Mouse (Mus musculus) liver, embryonic 13.5 days (tissue): ENCODE results near the gene Tm4sf19. TPM values are rescaled to one million over a fixed set of nuclear protein-coding genes. Genes with fewer than 3 reads are reported as not detected.

Experiments used
- ATAC-seq: fragments of 200-750 bp; cut with Nextera tagmentation; 2 replicates; pipeline ENCODE4 v1.8.0; 2017; ENCODE audit warnings: low read depth, mild to moderate bottlenecking, moderate number of reproducible peaks, moderate library complexity
- DNase-seq: peaks from one replicate; pipeline ENCODE4 v3.0.0; 2022
- H3K27ac ChIP-seq: fragments of 300-500 bp; sonication (generic); 2 replicates; pipeline ENCODE4 v1.5.1; 2015; ENCODE audit warnings: moderate library complexity, mild to moderate bottlenecking, inconsistent platforms
- H3K27me3 ChIP-seq: fragments of 300-500 bp; sonication (generic); 2 replicates; pipeline ENCODE4 v1.6.1; 2015; ENCODE audit warnings: mild to moderate bottlenecking, inconsistent platforms
- H3K36me3 ChIP-seq: fragments of 300-500 bp; sonication (generic); 2 replicates; pipeline ENCODE4 v1.6.1; 2015; ENCODE audit warnings: mild to moderate bottlenecking, inconsistent platforms
- H3K4me1 ChIP-seq: fragments of 300-500 bp; sonication (generic); replicated peaks from 2 replicates; pipeline ENCODE4 v1.6.1; 2015; ENCODE audit warnings: inconsistent platforms
- H3K4me2 ChIP-seq: fragments of 300-500 bp; sonication (generic); 2 replicates; pipeline ENCODE4 v1.6.1; 2015; ENCODE audit warnings: inconsistent platforms, mild to moderate bottlenecking, moderate library complexity
- H3K4me3 ChIP-seq: fragments of 300-500 bp; sonication (generic); replicated peaks from 2 replicates; pipeline ENCODE4 v1.5.1; 2015; ENCODE audit warnings: mild to moderate bottlenecking, inconsistent platforms
- H3K9ac ChIP-seq: fragments of 300-500 bp; sonication (generic); 2 replicates; pipeline ENCODE4 v1.6.1; 2015; ENCODE audit warnings: mild to moderate bottlenecking, inconsistent platforms
- H3K9me3 ChIP-seq: fragments of 300-500 bp; sonication (generic); replicated peaks from 2 replicates; pipeline ENCODE4 v1.6.1; 2016; ENCODE audit warnings: inconsistent platforms
- WGBS: fragments of 180-500 bp; shearing (Covaris S2); methylation state at CpG from one replicate; pipeline ENCODE4 v1.1.7; 2015; ENCODE audit not compliant: insufficient replicate concordance; 5-methylcytosine and 5-hydroxymethylcytosine counted together
- polyA plus RNA-seq: library from polyadenylated mRNA; unstranded; fragments of >200 nt; fragmentation: Nextera tagmentation; extraction: Ambion mirVana; gene quantifications from 2 replicates; pipeline ENCODE4 v1.2.1, GENCODE M21; 2015

Gene Tm4sf19
- polyA plus RNA-seq, 1 experiment from 2014 or later = not detected

GRCm38 (mm10) chr16:32396541-32396835 is 3.8 kb upstream of the Tm4sf19 start:
- no peak for ATAC-seq
- peaks cover 7% of the 10 kb centered on the region for H3K4me1 ChIP-seq
- 66% methylated on average over 3 of the region's 3 CpGs for WGBS
- no peaks in the 10 kb centered on the region for H3K27me3 ChIP-seq
- H3K36me3 ChIP-seq = peaks cover 6% of the 10 kb centered on the region
- H3K9me3 ChIP-seq = no peaks in the 10 kb centered on the region
- no peak overlapping the region for H3K9ac ChIP-seq
- no peak overlapping the region for H3K4me2 ChIP-seq
- no peak for DNase-seq
- H3K4me3 ChIP-seq = no peak overlapping the region
- 0 out of 2 replicates have a peak overlapping the region, but pooled peaks have one; percentile 32 for H3K27ac ChIP-seq

GRCm38 (mm10) chr16:32398206-32398605 is 2.1 kb upstream of the Tm4sf19 start:
- no peaks in the 10 kb centered on the region for H3K27me3 ChIP-seq
- WGBS = 63% methylated on average over 3 of the region's 3 CpGs
- DNase-seq (no peak), ATAC-seq (no peak)
- H3K9ac ChIP-seq = no peak overlapping the region
- no peak overlapping the region for H3K4me3 ChIP-seq
- no peak overlapping the region for H3K4me2 ChIP-seq
- peaks cover 7% of the 10 kb centered on the region for H3K4me1 ChIP-seq
- H3K36me3 ChIP-seq = peaks cover 2% of the 10 kb centered on the region
- H3K9me3 ChIP-seq = no peaks in the 10 kb centered on the region
- H3K27ac ChIP-seq = no peak overlapping the region

- Histone ChIP-seq H3K4me1 (0 out of 2 replicates have a peak, but pooled peaks cover 4% of the 10 kb centered on the region), H3K4me2 (no peak overlapping the region), H3K36me3 (no peaks in the 10 kb centered on the region), H3K9me3 (no peaks in the 10 kb centered on the region), H3K9ac (no peak overlapping the region), H3K4me3 (no peak overlapping the region), H3K27ac (no peak overlapping the region), H3K27me3 (no peaks in the 10 kb centered on the region)
- ATAC-seq (no peak), DNase-seq (no peak)
- 43% methylated on average over 9 of the region's 9 CpGs for WGBS
These were observed 1.1 kb downstream of the Tm4sf19 start for GRCm38 (mm10) chr16:32401335-32401965.

GRCm38 (mm10) chr16:32402818-32403217 is 2.5 kb downstream of the Tm4sf19 start:
- no peak overlapping the region for H3K4me3 ChIP-seq
- H3K9ac ChIP-seq = no peak overlapping the region
- 0 out of 2 replicates have a peak, but pooled peaks cover 4% of the 10 kb centered on the region for H3K4me1 ChIP-seq
- H3K9me3 ChIP-seq = no peaks in the 10 kb centered on the region
- no peaks in the 10 kb centered on the region for H3K36me3 ChIP-seq
- no peaks in the 10 kb centered on the region for H3K27me3 ChIP-seq
- H3K27ac ChIP-seq = no peak overlapping the region
- DNase-seq (no peak), ATAC-seq (no peak)
- H3K4me2 ChIP-seq = no peak overlapping the region
- WGBS = 77% methylated on average over 3 of the region's 3 CpGs

GRCm38 (mm10) chr16:32405716-32406115 is 5.4 kb downstream of the Tm4sf19 start:
- no peaks in the 10 kb centered on the region for H3K4me1 ChIP-seq
- no peak overlapping the region for H3K4me2 ChIP-seq
- H3K4me3 ChIP-seq = no peak overlapping the region
- WGBS = 83% methylated on average over 9 of the region's 9 CpGs
- ATAC-seq (no peak), DNase-seq (no peak)
- no peak overlapping the region for H3K9ac ChIP-seq
- no peaks in the 10 kb centered on the region for H3K9me3 ChIP-seq
- no peak overlapping the region for H3K27ac ChIP-seq
- no peaks in the 10 kb centered on the region for H3K27me3 ChIP-seq
- no peaks in the 10 kb centered on the region for H3K36me3 ChIP-seq

GRCm38 (mm10) chr16:32406671-32407070 is 6.4 kb downstream of the Tm4sf19 start:
- no peak overlapping the region for H3K4me2 ChIP-seq
- WGBS = 61% methylated on average over 6 of the region's 6 CpGs

GRCm38 (mm10) chr16:32407730-32408129 is 7.4 kb downstream of the Tm4sf19 start:
- H3K4me2 ChIP-seq = no peak overlapping the region
- H3K4me1 ChIP-seq = no peaks in the 10 kb centered on the region
- DNase-seq (no peak), ATAC-seq (no peak)
- no peak overlapping the region for H3K9ac ChIP-seq
- no peaks in the 10 kb centered on the region for H3K36me3 ChIP-seq
- H3K4me3 ChIP-seq = no peak overlapping the region
- no peaks in the 10 kb centered on the region for H3K9me3 ChIP-seq
- 52% methylated on average over 10 of the region's 10 CpGs for WGBS
- no peaks in the 10 kb centered on the region for H3K27me3 ChIP-seq
- H3K27ac ChIP-seq = no peak overlapping the region

More at GRCm38 (mm10) chr16:32406671-32407070, 6.4 kb downstream of the Tm4sf19 start:
- no peaks in the 10 kb centered on the region for H3K36me3 ChIP-seq
- H3K4me1 ChIP-seq = no peaks in the 10 kb centered on the region
- no peak overlapping the region for H3K9ac ChIP-seq
- H3K27me3 ChIP-seq = no peaks in the 10 kb centered on the region
- no peak overlapping the region for H3K4me3 ChIP-seq
- no peak overlapping the region for H3K27ac ChIP-seq
- DNase-seq (no peak), ATAC-seq (no peak)
- H3K9me3 ChIP-seq = no peaks in the 10 kb centered on the region

GRCm38 (mm10) chr16:32417457-32417856 is 17.2 kb downstream of the Tm4sf19 start:
- Histone ChIP-seq H3K9ac (no peak overlapping the region), H3K27ac (no peak overlapping the region), H3K4me1 (peaks cover 22% of the 10 kb centered on the region), H3K9me3 (no peaks in the 10 kb centered on the region), H3K4me3 (no peak overlapping the region), H3K36me3 (no peaks in the 10 kb centered on the region), H3K27me3 (no peaks in the 10 kb centered on the region), H3K4me2 (no peak overlapping the region)
- ATAC-seq (no peak), DNase-seq (no peak)
- 55% methylated on average over 1 of the region's 1 CpGs for WGBS

- Histone ChIP-seq H3K36me3 (no peaks in the 10 kb centered on the region), H3K9ac (peak within 1 kb of the TSS; percentile 66), H3K9me3 (no peaks in the 10 kb centered on the region), H3K27ac (peak within 1 kb of the TSS; percentile 47), H3K4me1 (peaks cover 22% of the 10 kb centered on the region), H3K4me3 (peak within 1 kb of the TSS; percentile 66), H3K4me2 (peak within 1 kb of the TSS; percentile 86), H3K27me3 (no peaks in the 10 kb centered on the region)
- DNase-seq (peak; percentile 85), ATAC-seq (peak; percentile 91)
- WGBS = 3% methylated on average over 45 of the region's 45 CpGs
These were observed 19.5 kb downstream of the Tm4sf19 start, which contains the start of gene Tctex1d2 for GRCm38 (mm10) chr16:32419517-32420483. Gene Tctex1d2 (plus strand): TSS chr16:32419702.

- DNase-seq = no peak
- H3K4me3 ChIP-seq = no peak overlapping the region
These were observed 27.2 kb downstream of the Tm4sf19 start for GRCm38 (mm10) chr16:32427506-32427905.

GRCm38 (mm10) chr16:32430474-32431046 is 30.3 kb downstream of the Tm4sf19 start, which contains the start of gene Pcyt1a:
Gene Pcyt1a (plus strand): TSS chr16:32430921.
- no peaks in the 10 kb centered on the region for H3K27me3 ChIP-seq
- H3K27ac ChIP-seq = peak within 1 kb of the TSS; percentile 92
- H3K4me2 ChIP-seq = peak within 1 kb of the TSS; percentile 81
- ATAC-seq = peak; percentile 93
- peak within 1 kb of the TSS; percentile 96 for H3K4me3 ChIP-seq
- H3K36me3 ChIP-seq = 0 out of 2 replicates have a peak, but pooled peaks cover 3% of the 10 kb centered on the region
- DNase-seq = peak; percentile 85
- peaks cover 43% of the 10 kb centered on the region for H3K4me1 ChIP-seq
- H3K9me3 ChIP-seq = no peaks in the 10 kb centered on the region
- WGBS = under 1% methylated on average over 54 of the region's 54 CpGs
- peak within 1 kb of the TSS; percentile 97 for H3K9ac ChIP-seq

More at GRCm38 (mm10) chr16:32427506-32427905, 27.2 kb downstream of the Tm4sf19 start:
- no peak overlapping the region for H3K4me2 ChIP-seq
- WGBS = 90% methylated on average over 3 of the region's 3 CpGs
- H3K27ac ChIP-seq = no peak overlapping the region
- peaks cover 20% of the 10 kb centered on the region for H3K4me1 ChIP-seq
- ATAC-seq = no peak
- H3K27me3 ChIP-seq = no peaks in the 10 kb centered on the region
- H3K36me3 ChIP-seq = no peaks in the 10 kb centered on the region
- no peaks in the 10 kb centered on the region for H3K9me3 ChIP-seq
- no peak overlapping the region for H3K9ac ChIP-seq
